ENCODE assay signal across 27 mouse cellular contexts in genomic region chr6:31092324-31092723, GRCm38 (mm10).
DNase-seq lines count a peak whose midpoint lies in the region; ATAC-seq and TF ChIP-seq lines count a peak whose summit lies in the region.
"Had no signal": no experiment of that assay in that cellular context is flagged by ENCODE, and none has a peak within 500 bp of the region (broad histone marks: within the 10 kb centered on the region; RNA-seq: fewer than 3 reads in every experiment).

No protein-coding gene starts in this region.

- H3K36me3 ChIP-seq in forebrain, embryonic 10.5 days (replicated peaks), result no peaks in the 10 kb centered on the region
- H3K36me3 ChIP-seq in forebrain, embryonic 11.5 days (ENCODE audit: control insufficient read depth, insufficient read depth, low read length), result no peaks in the 10 kb centered on the region
- no peaks in the 10 kb centered on the region for H3K36me3 ChIP-seq in lung, embryonic 16.5 days (ENCODE audit: control insufficient read depth, insufficient read depth, low read length)
- H3K36me3 ChIP-seq: embryonic facial prominence, embryonic 10.5 days; embryonic facial prominence, embryonic 13.5 days; heart, embryonic 10.5 days; heart, embryonic 13.5 days; hindbrain, embryonic 15.5 days had no signal

- 88% methylated on average over 6 of the region's 6 CpGs for WGBS in forebrain, embryonic 10.5 days
- 90% methylated on average over 6 of the region's 6 CpGs for WGBS in forebrain, embryonic 11.5 days
- WGBS in lung, embryonic 16.5 days, result 58% methylated on average over 6 of the region's 6 CpGs

- H3K4me1 ChIP-seq in forebrain, embryonic 10.5 days, result peaks cover 49% of the 10 kb centered on the region
- H3K4me1 ChIP-seq in forebrain, embryonic 11.5 days (replicated peaks; ENCODE audit: control insufficient read depth, insufficient read depth, low read length), result peaks cover 25% of the 10 kb centered on the region
- H3K4me1 ChIP-seq in lung, embryonic 16.5 days (replicated peaks; ENCODE audit: control insufficient read depth, insufficient read depth, low read length), result peaks cover 23% of the 10 kb centered on the region

- H3K9me3 ChIP-seq in forebrain, embryonic 10.5 days, result no peaks in the 10 kb centered on the region
- H3K9me3 ChIP-seq in forebrain, embryonic 11.5 days (ENCODE audit: control insufficient read depth, low read length), result no peaks in the 10 kb centered on the region
- H3K9me3 ChIP-seq in lung, embryonic 16.5 days (ENCODE audit: control insufficient read depth, low read length), result no peaks in the 10 kb centered on the region
- H3K9me3 ChIP-seq: embryonic facial prominence, embryonic 10.5 days; embryonic facial prominence, embryonic 13.5 days; G1E; heart, embryonic 10.5 days; heart, embryonic 13.5 days; hindbrain, embryonic 15.5 days had no signal

- no peak overlapping the region for H3K4me2 ChIP-seq in forebrain, embryonic 11.5 days (ENCODE audit: low read depth, low read length, severe bottlenecking)
- no peak overlapping the region for H3K4me2 ChIP-seq in lung, embryonic 16.5 days (ENCODE audit: low read depth, low read length)
- H3K4me2 ChIP-seq: embryonic facial prominence, embryonic 13.5 days; heart, embryonic 13.5 days; hindbrain, embryonic 15.5 days had no signal

- 0 out of 2 replicates have a peak overlapping the region, but pooled peaks have one; percentile 8 for H3K27ac ChIP-seq in forebrain, embryonic 10.5 days
- no peak overlapping the region for H3K27ac ChIP-seq in forebrain, embryonic 11.5 days (ENCODE audit: low read depth, low read length)
- peak overlapping the region; percentile 57; the same call in 1 of the 2 replicates for H3K27ac ChIP-seq in layer of hippocampus, adult 2 months
- H3K27ac ChIP-seq in lung, embryonic 16.5 days (ENCODE audit: low read length), result no peak overlapping the region
- H3K27ac ChIP-seq: embryonic facial prominence, embryonic 10.5 days; embryonic facial prominence, embryonic 13.5 days; heart, adult 2 months; heart, embryonic 10.5 days; heart, embryonic 13.5 days; hindbrain, embryonic 15.5 days had no signal

- TF ChIP-seq CTCF in layer of hippocampus, adult 2 months (conservative IDR thresholded peaks at IDR 0.05), result no peak

- no peak overlapping the region for H3K9ac ChIP-seq in forebrain, embryonic 11.5 days (ENCODE audit: low read length)
- no peak overlapping the region for H3K9ac ChIP-seq in lung, embryonic 16.5 days (ENCODE audit: low read length)
- H3K9ac ChIP-seq: embryonic facial prominence, embryonic 13.5 days; forebrain, postnatal 0 days; heart, embryonic 13.5 days; hindbrain, embryonic 15.5 days had no signal

- no peak for ATAC-seq in forebrain, embryonic 11.5 days (replicated peaks; ENCODE audit: low FRiP score)
- ATAC-seq in lung, embryonic 16.5 days (ENCODE audit: low read depth), result peak; percentile 26; the same call in 1 of the 2 replicates
- ATAC-seq: forebrain, embryonic 14.5 days; forebrain, postnatal 0 days; Patski had no signal

- no peak overlapping the region for H3K4me3 ChIP-seq in forebrain, embryonic 10.5 days
- H3K4me3 ChIP-seq in forebrain, embryonic 11.5 days (ENCODE audit: low read depth, low read length), result no peak overlapping the region
- no peak overlapping the region for H3K4me3 ChIP-seq in layer of hippocampus, adult 2 months
- no peak overlapping the region for H3K4me3 ChIP-seq in lung, embryonic 16.5 days (ENCODE audit: low read length)
- H3K4me3 ChIP-seq: embryonic facial prominence, embryonic 10.5 days; embryonic facial prominence, embryonic 13.5 days; erythroblast, embryonic 14.5 days; heart, adult 2 months; heart, embryonic 10.5 days; heart, embryonic 13.5 days; hindbrain, embryonic 15.5 days had no signal

- no peak for DNase-seq in forebrain, embryonic 10.5 days (ENCODE audit: extremely low spot score, low spot score)
- DNase-seq in forebrain, embryonic 11.5 days (ENCODE audit: low spot score), result no peak
- DNase-seq in layer of hippocampus, adult 2 months (ENCODE audit: low spot score in 2 of 2), result no peak
- no peak for DNase-seq in layer of hippocampus, adult 11-12 months (ENCODE audit: low spot score)
- no peak for DNase-seq in lung, postnatal 25 days (ENCODE audit: low spot score)
- DNase-seq in lung, postnatal 36 days, result peak; percentile 73
- DNase-seq: adrenal gland, postnatal 10 days; adrenal gland, postnatal 36 days; B cell, adult 2 months; embryo, embryonic 11 days; forebrain, postnatal 0 days; gastrocnemius, postnatal 10 days; gastrocnemius, postnatal 36 days; heart, adult 2 months; heart, postnatal 14 days; heart, postnatal 4 days had no signal

- H3K27me3 ChIP-seq in forebrain, embryonic 10.5 days (ENCODE audit: poor library complexity, severe bottlenecking), result no peaks in the 10 kb centered on the region; the same call in 1 of the 2 replicates
- H3K27me3 ChIP-seq in forebrain, embryonic 11.5 days (ENCODE audit: control insufficient read depth, insufficient read depth, low read length), result no peaks in the 10 kb centered on the region
- H3K27me3 ChIP-seq in lung, embryonic 16.5 days (ENCODE audit: control insufficient read depth, insufficient read depth, low read depth, low read length), result no peaks in the 10 kb centered on the region
- H3K27me3 ChIP-seq: CH12.LX; embryonic facial prominence, embryonic 13.5 days; heart, embryonic 13.5 days; hindbrain, embryonic 15.5 days; Patski had no signal

Comparison
In these comparisons a context has a peak if more than half of its experiments do, and no peak if none do; other contexts are left out.
1. H3K27ac ChIP-seq: peak in forebrain, embryonic 10.5 days (single experiment) and layer of hippocampus, adult 2 months (single experiment); none in forebrain, embryonic 11.5 days (single experiment) and lung, embryonic 16.5 days (single experiment).